In the genomic region with DNA sequence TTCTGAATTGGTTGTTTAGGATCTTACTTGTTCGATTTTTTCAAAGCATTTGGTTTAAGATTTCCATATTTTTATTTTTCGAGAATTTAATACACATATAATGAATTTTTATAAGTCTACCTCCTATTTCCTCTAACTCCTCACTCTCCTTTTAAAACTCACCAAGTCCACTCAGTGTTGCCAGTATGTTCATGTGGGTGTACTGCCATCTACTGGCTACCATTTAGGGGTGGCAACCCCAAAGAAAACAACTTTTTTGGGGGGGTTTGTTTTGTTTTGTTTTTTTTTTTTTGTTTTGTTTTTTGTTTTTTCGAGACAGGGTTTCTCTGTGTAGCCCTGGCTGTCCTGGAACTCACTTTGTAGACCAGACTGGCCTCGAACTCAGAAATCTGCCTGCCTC, we compare ENCODE assay signal across 11 mouse cellular contexts. TPM values are rescaled to one million over a fixed set of nuclear protein-coding genes. Genes with fewer than 3 reads are reported as not detected.
A peak's percentile ranks its signal among the peaks of the same experiment; 100 is the strongest.
DNase-seq lines count a peak whose midpoint lies in the region; ATAC-seq and TF ChIP-seq lines count a peak whose summit lies in the region.
"Had no signal": no experiment of that assay in that cellular context is flagged by ENCODE, and none has a peak within 500 bp of the region (broad histone marks: within the 10 kb centered on the region; RNA-seq: fewer than 3 reads in every experiment).

No protein-coding gene starts in this region.

- TF ChIP-seq EP300 in heart, postnatal 0 days (IDR thresholded peaks at IDR 0.05; ENCODE audit: low read depth), result no peak

- H3K9ac ChIP-seq in heart, postnatal 0 days (replicated peaks; ENCODE audit: low read depth, low read length), result no peak overlapping the region
- no peak overlapping the region for H3K9ac ChIP-seq in forebrain, embryonic 16.5 days (replicated peaks; ENCODE audit: low read depth, low read length)

- no peak for ATAC-seq in heart, postnatal 0 days (ENCODE audit: insufficient read depth, low read depth)
- no peak for ATAC-seq in forebrain, embryonic 16.5 days
- ATAC-seq: hindbrain, embryonic 16.5 days had no signal

- TF ChIP-seq CTCF in heart, postnatal 0 days (IDR thresholded peaks at IDR 0.05; ENCODE audit: low read depth), result peak; percentile 60

- H3K9me3 ChIP-seq in heart, postnatal 0 days (replicated peaks; ENCODE audit: control insufficient read depth, low read length), result no peaks in the 10 kb centered on the region
- H3K9me3 ChIP-seq in forebrain, embryonic 16.5 days (ENCODE audit: control insufficient read depth, low read length), result no peaks in the 10 kb centered on the region

- no peak overlapping the region for H3K4me2 ChIP-seq in heart, postnatal 0 days (ENCODE audit: low read depth, low read length)
- H3K4me2 ChIP-seq in forebrain, embryonic 16.5 days (ENCODE audit: low read length), result no peak overlapping the region

- no peak overlapping the region for H3K27ac ChIP-seq in heart, postnatal 0 days (ENCODE audit: low read depth)
- H3K27ac ChIP-seq in forebrain, embryonic 16.5 days (ENCODE audit: low read length), result no peak overlapping the region

- no peaks in the 10 kb centered on the region for H3K4me1 ChIP-seq in heart, postnatal 0 days (ENCODE audit: control insufficient read depth, insufficient read depth)
- H3K4me1 ChIP-seq in forebrain, embryonic 16.5 days (replicated peaks; ENCODE audit: control insufficient read depth, insufficient read depth, low read length), result no peaks in the 10 kb centered on the region

- WGBS in heart, postnatal 0 days, result 18% methylated on average over 3 of the region's 4 CpGs
- 38% methylated on average over 4 of the region's 4 CpGs for WGBS in forebrain, embryonic 16.5 days

- H3K4me3 ChIP-seq in heart, postnatal 0 days (ENCODE audit: low read depth, low read length), result no peak overlapping the region
- no peak overlapping the region for H3K4me3 ChIP-seq in forebrain, embryonic 16.5 days (replicated peaks; ENCODE audit: low read length)

- peaks cover 6% of the 10 kb centered on the region; the same call in 1 of the 2 replicates for H3K27me3 ChIP-seq in heart, postnatal 0 days (ENCODE audit: control insufficient read depth, insufficient read depth, low read length)
- H3K27me3 ChIP-seq in forebrain, embryonic 16.5 days (replicated peaks; ENCODE audit: control insufficient read depth, insufficient read depth, low read length), result no peaks in the 10 kb centered on the region

- intact Hi-C loops in heart, postnatal 36 days (cut with DNase I), result loop anchor here (1.0 to 2.0 kb wide), 2 partner anchors 26 to 48 kb away; a partner anchor contains a TSS

- DNase-seq in heart, postnatal 0 days (ENCODE audit: low spot score), result no peak
- DNase-seq in heart, postnatal 36 days, result no peak
- DNase-seq in thymus, postnatal 0 days (ENCODE audit: low spot score), result peak; percentile 26
- no peak for DNase-seq in thymus, postnatal 36 days
- DNase-seq in induced T-regulatory cell, adult 2 months (ENCODE audit: low read depth), result peak; percentile 73
- no peak for DNase-seq in frontal cortex, postnatal 10 days (ENCODE audit: low spot score in 2 of 2)
- DNase-seq in frontal cortex, postnatal 36 days (ENCODE audit: low spot score in 2 of 2), result no peak

- H3K36me3 ChIP-seq in heart, postnatal 0 days (replicated peaks; ENCODE audit: control insufficient read depth, insufficient read depth, low read length), result no peaks in the 10 kb centered on the region
- H3K36me3 ChIP-seq in forebrain, embryonic 16.5 days (ENCODE audit: control insufficient read depth, insufficient read depth), result no peaks in the 10 kb centered on the region

RNA-seq across cellular contexts. Expression of a gene that starts 8.1 kb away (rescaled TPM):
- total RNA-seq in heart, postnatal 0 days (2014; rRNA removed; ENCODE audit: low replicate concordance), result 0.77 and 8.1 TPM in 2 replicates
- polyA plus RNA-seq in heart, postnatal 0 days (2015; fragmentation: Nextera tagmentation; extraction: Ambion mirVana), result 0.19 and 0.36 TPM in 2 replicates
- total RNA-seq in heart, postnatal 36 days (2021), result not detected
- polyA plus RNA-seq in thymus, postnatal 0 days (2015; fragmentation: Nextera tagmentation; extraction: Ambion mirVana), result 0.12 and 0.14 TPM in 2 replicates
- polyA plus RNA-seq in forebrain, embryonic 16.5 days (2015; fragmentation: Nextera tagmentation; extraction: Ambion mirVana), result 46.8 and 64.1 TPM in 2 replicates

RNA-seq across cellular contexts. Expression of a gene that starts 8.4 kb away (rescaled TPM):
- not detected in 2 replicates for total RNA-seq in heart, postnatal 0 days (2014; rRNA removed; ENCODE audit: low replicate concordance)
- not detected in 2 replicates for polyA plus RNA-seq in heart, postnatal 0 days (2015; fragmentation: Nextera tagmentation; extraction: Ambion mirVana)
- total RNA-seq in heart, postnatal 36 days (2021), result not detected
- polyA plus RNA-seq in thymus, postnatal 0 days (2015; fragmentation: Nextera tagmentation; extraction: Ambion mirVana), result not detected in 2 replicates
- not detected in 2 replicates for polyA plus RNA-seq in forebrain, embryonic 16.5 days (2015; fragmentation: Nextera tagmentation; extraction: Ambion mirVana)
- polyA plus RNA-seq: embryonic facial prominence, embryonic 14.5 days; hindbrain, embryonic 16.5 days; liver, embryonic 16.5 days had no signal

RNA-seq across cellular contexts. Expression of a gene that starts 12.9 kb away (rescaled TPM):
- 12.4 and 72.1 TPM in 2 replicates for total RNA-seq in heart, postnatal 0 days (2014; rRNA removed; ENCODE audit: low replicate concordance)
- polyA plus RNA-seq in heart, postnatal 0 days (2015; fragmentation: Nextera tagmentation; extraction: Ambion mirVana), result 13.2 and 16.4 TPM in 2 replicates
- total RNA-seq in heart, postnatal 36 days (2021), result 1 to 10 TPM; 5.7 to 7.2 TPM
- polyA plus RNA-seq in thymus, postnatal 0 days (2015; fragmentation: Nextera tagmentation; extraction: Ambion mirVana), result 80.7 and 97.8 TPM in 2 replicates
- 61.2 and 63.3 TPM in 2 replicates for polyA plus RNA-seq in forebrain, embryonic 16.5 days (2015; fragmentation: Nextera tagmentation; extraction: Ambion mirVana)

RNA-seq across cellular contexts. Expression of a gene that starts 26.6 kb away (rescaled TPM):
- 19.6 and 21.9 TPM in 2 replicates for total RNA-seq in heart, postnatal 0 days (2014; rRNA removed; ENCODE audit: low replicate concordance)
- polyA plus RNA-seq in heart, postnatal 0 days (2015; fragmentation: Nextera tagmentation; extraction: Ambion mirVana), result 15.2 and 16.2 TPM in 2 replicates
- 1 to 10 TPM; 6.1 to 7.3 TPM for total RNA-seq in heart, postnatal 36 days (2021)
- 8.5 and 9.8 TPM in 2 replicates for polyA plus RNA-seq in thymus, postnatal 0 days (2015; fragmentation: Nextera tagmentation; extraction: Ambion mirVana)
- 58.3 and 60.5 TPM in 2 replicates for polyA plus RNA-seq in forebrain, embryonic 16.5 days (2015; fragmentation: Nextera tagmentation; extraction: Ambion mirVana)

RNA-seq across cellular contexts. Expression of a gene that starts 35.2 kb away (rescaled TPM):
- 31.8 and 69.4 TPM in 2 replicates for total RNA-seq in heart, postnatal 0 days (2014; rRNA removed; ENCODE audit: low replicate concordance)
- polyA plus RNA-seq in heart, postnatal 0 days (2015; fragmentation: Nextera tagmentation; extraction: Ambion mirVana), result 53.1 and 54.5 TPM in 2 replicates
- total RNA-seq in heart, postnatal 36 days (2021), result 10 to 100 TPM; 34.4 to 64.4 TPM
- 13.9 and 14.1 TPM in 2 replicates for polyA plus RNA-seq in thymus, postnatal 0 days (2015; fragmentation: Nextera tagmentation; extraction: Ambion mirVana)
- 13.8 and 15.3 TPM in 2 replicates for polyA plus RNA-seq in forebrain, embryonic 16.5 days (2015; fragmentation: Nextera tagmentation; extraction: Ambion mirVana)

Comparison
In these comparisons a context has a peak if more than half of its experiments do, and no peak if none do; other contexts are left out.
1. DNase-seq: peak in thymus, postnatal 0 days (single experiment) and induced T-regulatory cell, adult 2 months (single experiment); none in heart, postnatal 0 days (single experiment), heart, postnatal 36 days (0 of 2), thymus, postnatal 36 days (0 of 2), frontal cortex, postnatal 10 days (0 of 2) and frontal cortex, postnatal 36 days (0 of 2).
2. RNA of a gene that starts 8.1 kb away (polyA plus RNA-seq): 46.8 to 64.1 TPM in forebrain, embryonic 16.5 days; 0.19 to 0.36 TPM in heart, postnatal 0 days and 0.12 to 0.14 TPM in thymus, postnatal 0 days; every median in the first group is over 10 times any median in the second.